Mouse (Mus musculus) v-Abl transformed pro-B cells (cell line): ENCODE results near the gene Cib3.

Experiments
- in situ Hi-C, 2 experiments: fragments of 400-800 bp; cut with MboI; formaldehyde crosslinking; loops; one replicate each; pipeline ENCODE4 v1.15.1; 2025; ENCODE audit not compliant: unreplicated experiment in 2 of 2

Cib3 gene

GRCm38 (mm10) chr8:72213536-72213935, 899 bp upstream of the Cib3 start, which contains the start of gene Gm11034:
Gene Gm11034 (minus strand): TSS chr8:72213636.
- in situ Hi-C loops = loop anchor here in 1 of 2 experiments (5.0 kb wide), 1 partner anchor 36 kb away; no protein-coding TSS in a partner anchor

- in situ Hi-C loops = loop anchor here in 1 of 2 experiments (5.0 kb wide), 1 partner anchor 35 kb away; no protein-coding TSS in a partner anchor
These were observed 791 bp downstream of the Cib3 start for GRCm38 (mm10) chr8:72211846-72212245.

GRCm38 (mm10) chr8:72210710-72211109, 1.9 kb downstream of the Cib3 start:
- in situ Hi-C loops = loop anchor here in 1 of 2 experiments (5.0 kb wide), 1 partner anchor 33 kb away; no protein-coding TSS in a partner anchor

GRCm38 (mm10) chr8:72210222-72210621, 2.4 kb downstream of the Cib3 start:
- in situ Hi-C loops = loop anchor here in 1 of 2 experiments (5.0 kb wide), 1 partner anchor 33 kb away; no protein-coding TSS in a partner anchor

GRCm38 (mm10) chr8:72208582-72208981, 4.1 kb downstream of the Cib3 start:
- in situ Hi-C loops = no loop called here

- in situ Hi-C loops = loop anchor here in 1 of 2 experiments (25.0 kb wide), 1 partner anchor 1061 kb away; no protein-coding TSS in a partner anchor
These were observed 14.6 kb downstream of the Cib3 start for GRCm38 (mm10) chr8:72197997-72198396.

GRCm38 (mm10) chr8:72192065-72192464, 20.6 kb downstream of the Cib3 start:
- in situ Hi-C loops = loop anchor here in 1 of 2 experiments (25.0 kb wide), 1 partner anchor 1055 kb away; no protein-coding TSS in a partner anchor

- in situ Hi-C loops = loop anchor here in 1 of 2 experiments (25.0 kb wide), 1 partner anchor 1053 kb away; no protein-coding TSS in a partner anchor
These were observed 22.5 kb downstream of the Cib3 start for GRCm38 (mm10) chr8:72190215-72190539.

GRCm38 (mm10) chr8:72189417-72190214, 23.0 kb downstream of the Cib3 start, which contains the start of gene Hsh2d:
Gene Hsh2d (plus strand): TSS chr8:72189638.
- in situ Hi-C loops = loop anchor here in 1 of 2 experiments (25.0 kb wide), 1 partner anchor 1052 kb away; no protein-coding TSS in a partner anchor

- in situ Hi-C loops = loop anchor here in 1 of 2 experiments (25.0 kb wide), 1 partner anchor 1051 kb away; no protein-coding TSS in a partner anchor
These were observed 24.8 kb downstream of the Cib3 start for GRCm38 (mm10) chr8:72187793-72188331.

GRCm38 (mm10) chr8:72183554-72184202, 29.0 kb downstream of the Cib3 start:
- in situ Hi-C loops = loop anchor here in 1 of 2 experiments (25.0 kb wide), 1 partner anchor 1046 kb away; no protein-coding TSS in a partner anchor

- in situ Hi-C loops = loop anchor here (5.0 to 25.0 kb wide), 6 partner anchors 35 to 1040 kb away; partner anchors contain the start of genes Ap1m1 (in 1 of the 2), Cib3 (in 1 of the 2) and Gm11034 (in 1 of the 2)
These were observed 35.2 kb downstream of the Cib3 start for GRCm38 (mm10) chr8:72177346-72177925.

GRCm38 (mm10) chr8:72169681-72170249, 42.9 kb downstream of the Cib3 start:
- in situ Hi-C loops = no loop called here

- in situ Hi-C loops = no loop called here
These were observed 43.5 kb downstream of the Cib3 start for GRCm38 (mm10) chr8:72169098-72169668.

- in situ Hi-C loops = no loop called here
These were observed 49.8 kb downstream of the Cib3 start for GRCm38 (mm10) chr8:72162821-72163220.

GRCm38 (mm10) chr8:72160707-72161697, 51.6 kb downstream of the Cib3 start, which contains the start of gene Rab8a:
Gene Rab8a (plus strand): TSS chr8:72161200.
- in situ Hi-C loops = no loop called here

GRCm38 (mm10) chr8:72160007-72160406, 52.6 kb downstream of the Cib3 start:
- in situ Hi-C loops = no loop called here

- in situ Hi-C loops = no loop called here
These were observed 53.9 kb downstream of the Cib3 start for GRCm38 (mm10) chr8:72158726-72159125.
